Mouse (Mus musculus) adrenal gland, adult 8-10 months (tissue): ENCODE results near the gene Slc17a9. TPM values are rescaled to one million over a fixed set of nuclear protein-coding genes. Genes with fewer than 3 reads are reported as not detected.

ENCODE experiments used
- DNase-seq: peaks from one replicate; pipeline ENCODE4 v3.0.0; 2022
- total RNA-seq, 4 experiments: library from RNA; stranded (reverse); gene quantifications; 2 replicates each; pipeline ENCODE4 v1.2.4; 2022

The Slc17a9 gene
- total RNA-seq, result 1 to 10 TPM in 2 of 4 experiments, under 1 TPM in 2; 0.81 to 2.3 (median 1.1) TPM

GRCm38 (mm10) chr2:180724585-180725413 lies at the start of gene Slc17a9:
Slc17a9 (plus strand) TSS chr2:180725263.
- peak; percentile 58 for DNase-seq

- no peak for DNase-seq
Observed at GRCm38 (mm10) chr2:180676706-180677105, 48.4 kb upstream of the Slc17a9 start.

GRCm38 (mm10) chr2:180678609-180679140 lies 46.4 kb upstream of the Slc17a9 start:
- DNase-seq, result peak; percentile 31

- DNase-seq, result no peak
Observed at GRCm38 (mm10) chr2:180681225-180681624, 43.8 kb upstream of the Slc17a9 start.

GRCm38 (mm10) chr2:180683524-180683923 lies 41.5 kb upstream of the Slc17a9 start:
- DNase-seq, result no peak

GRCm38 (mm10) chr2:180684031-180684430 lies 41.0 kb upstream of the Slc17a9 start:
- no peak for DNase-seq

- DNase-seq, result no peak
Observed at GRCm38 (mm10) chr2:180689841-180690240, 35.2 kb upstream of the Slc17a9 start.

- no peak for DNase-seq
Observed at GRCm38 (mm10) chr2:180692630-180693029, 32.4 kb upstream of the Slc17a9 start.

- DNase-seq, result no peak
Observed at GRCm38 (mm10) chr2:180695176-180695575, 29.9 kb upstream of the Slc17a9 start.

GRCm38 (mm10) chr2:180700457-180700856 lies 24.6 kb upstream of the Slc17a9 start:
- no peak for DNase-seq

- peak; percentile 31 for DNase-seq
Observed at GRCm38 (mm10) chr2:180701053-180701766, 23.9 kb upstream of the Slc17a9 start.

GRCm38 (mm10) chr2:180701767-180702621 lies 23.1 kb upstream of the Slc17a9 start:
- peak; percentile 87 for DNase-seq

- no peak for DNase-seq
Observed at GRCm38 (mm10) chr2:180702701-180703149, 22.3 kb upstream of the Slc17a9 start.

GRCm38 (mm10) chr2:180703175-180703574 lies 21.9 kb upstream of the Slc17a9 start:
- no peak for DNase-seq

GRCm38 (mm10) chr2:180703645-180704359 lies 21.3 kb upstream of the Slc17a9 start:
- no peak for DNase-seq

- DNase-seq, result peak; percentile 41
Observed at GRCm38 (mm10) chr2:180704591-180704990, 20.5 kb upstream of the Slc17a9 start.

- no peak for DNase-seq
Observed at GRCm38 (mm10) chr2:180705066-180705465, 20.0 kb upstream of the Slc17a9 start.

GRCm38 (mm10) chr2:180705975-180706374 lies 19.1 kb upstream of the Slc17a9 start:
- DNase-seq, result no peak

- DNase-seq, result no peak
Observed at GRCm38 (mm10) chr2:180709023-180709922, 15.8 kb upstream of the Slc17a9 start.

- peak; percentile 95 for DNase-seq
Observed at GRCm38 (mm10) chr2:180709923-180710272, 15.2 kb upstream of the Slc17a9 start, which contains the start of the genes Dido1 and Gid8. Dido1 (minus strand) TSS chr2:180709999. Gid8 (plus strand) TSS chr2:180710117.
